In the genomic region with DNA sequence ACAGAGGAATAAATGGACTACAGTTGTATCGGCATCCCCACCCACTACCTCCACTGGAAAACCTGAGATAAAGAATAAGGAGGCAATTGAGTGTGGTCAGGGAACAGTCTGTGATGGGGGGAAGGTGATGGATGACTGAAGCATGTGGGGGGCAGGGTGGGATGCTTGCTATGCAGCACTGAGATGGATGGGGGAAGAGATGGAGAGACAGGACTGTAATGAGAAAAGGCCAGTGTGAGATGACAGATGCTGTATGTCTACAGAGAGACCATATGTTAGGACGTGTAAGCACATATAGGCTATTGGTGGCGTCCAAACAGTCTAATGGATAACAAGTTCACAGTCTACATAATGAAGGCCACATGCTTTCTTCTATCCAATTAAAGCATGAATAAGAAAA, we compare ENCODE assay signal across 14 mouse cellular contexts.
"Had no signal": no experiment of that assay in that cellular context is flagged by ENCODE, and none has a peak within 500 bp of the region (broad histone marks: within the 10 kb centered on the region; RNA-seq: fewer than 3 reads in every experiment).

No protein-coding gene starts in this region.

- ATAC-seq: lung, postnatal 0 days had no signal

- H3K36me3 ChIP-seq: liver, embryonic 15.5 days; midbrain, embryonic 10.5 days; neural tube, embryonic 13.5 days had no signal

- H3K27me3 ChIP-seq: liver, embryonic 15.5 days had no signal

- DNase-seq: kidney, adult 18-20 months; kidney, postnatal 10 days; kidney, postnatal 4 days; left cerebral cortex, postnatal 4 days; lung, adult 2 months; midbrain, embryonic 14.5 days; right cerebral cortex, postnatal 14 days had no signal

- H3K4me3 ChIP-seq: layer of hippocampus, adult 2 months; liver, embryonic 15.5 days; midbrain, embryonic 10.5 days; myocyte; neural tube, embryonic 13.5 days had no signal

- H3K4me2 ChIP-seq: liver, embryonic 11.5 days; liver, embryonic 15.5 days; neural tube, embryonic 13.5 days had no signal

- H3K27ac ChIP-seq: layer of hippocampus, adult 2 months; liver, embryonic 15.5 days; midbrain, embryonic 10.5 days; neural tube, embryonic 13.5 days had no signal

- H3K9me3 ChIP-seq: liver, embryonic 15.5 days; midbrain, embryonic 10.5 days; neural tube, embryonic 13.5 days had no signal

- H3K9ac ChIP-seq: liver, embryonic 15.5 days; neural tube, embryonic 13.5 days had no signal

- H3K4me1 ChIP-seq: liver, embryonic 15.5 days had no signal
